Mouse (Mus musculus): ENCODE data around the gene B2m.

Gene B2m

DNA sequence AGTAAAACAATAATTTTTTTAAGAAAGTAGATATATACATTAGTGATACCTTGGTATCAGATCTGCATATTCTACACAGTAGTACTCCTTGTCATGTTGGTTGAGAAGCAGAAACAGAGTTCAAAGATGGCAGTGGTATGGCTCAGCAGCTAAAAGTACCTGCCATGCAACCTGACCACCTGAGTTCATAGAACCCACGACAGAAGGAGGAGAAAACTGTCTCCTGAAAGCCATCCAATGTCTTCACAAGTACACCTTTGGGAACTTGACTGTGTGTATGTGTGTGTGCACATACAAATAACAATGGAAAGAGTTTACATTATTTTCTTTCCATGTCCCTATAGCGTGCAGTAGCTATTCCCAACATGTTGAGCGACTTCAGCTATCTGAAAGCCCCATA is 2.2 kb downstream of the B2m start:
- in situ Hi-C loops (cut with MseI, MboI), result loop anchor here in 1 of 2 experiments (5.0 kb wide), 1 partner anchor 77 kb away; no protein-coding TSS in a partner anchor

- in situ Hi-C loops (cut with MseI, MboI), result loop anchor here in 1 of 2 experiments (5.0 kb wide), 1 partner anchor 79 kb away; no protein-coding TSS in a partner anchor
Measured at GRCm38 (mm10) chr2:122151221-122151620, 3.7 kb downstream of the B2m start.

GRCm38 (mm10) chr2:122152850-122153249 is 5.4 kb downstream of the B2m start:
- in situ Hi-C loops (cut with MseI, MboI), result loop anchor here in 1 of 2 experiments (5.0 kb wide), 1 partner anchor 81 kb away; no protein-coding TSS in a partner anchor

GRCm38 (mm10) chr2:122153681-122154365 is 6.3 kb downstream of the B2m start:
- in situ Hi-C loops (cut with MseI, MboI), result loop anchor here in 1 of 2 experiments (5.0 kb wide), 1 partner anchor 82 kb away; no protein-coding TSS in a partner anchor

DNA sequence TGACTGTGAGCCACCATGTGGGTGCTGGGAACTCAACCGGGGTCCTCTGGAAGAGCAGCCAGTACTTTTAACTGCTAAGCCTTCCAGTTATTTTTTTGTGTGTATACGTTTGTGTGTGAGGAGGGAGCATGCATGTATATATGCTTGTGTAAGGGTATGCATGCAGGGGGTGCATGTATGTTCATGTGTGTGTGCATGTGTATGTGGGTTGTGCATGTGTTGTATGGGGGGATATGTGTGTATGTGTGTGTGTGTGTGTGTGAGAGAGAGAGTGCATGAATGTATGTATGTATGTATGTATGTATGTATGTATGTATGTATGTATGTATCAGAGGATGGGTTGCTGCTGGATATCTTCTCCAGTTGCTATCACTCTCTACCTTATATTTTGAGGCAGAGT is 7.0 kb downstream of the B2m start:
- in situ Hi-C loops (cut with MseI, MboI), result loop anchor here in 1 of 2 experiments (5.0 kb wide), 1 partner anchor 82 kb away; no protein-coding TSS in a partner anchor

GRCm38 (mm10) chr2:122155292-122155691 is 7.8 kb downstream of the B2m start:
- in situ Hi-C loops (cut with MseI, MboI), result loop anchor here in 1 of 2 experiments (5.0 kb wide), 1 partner anchor 78 kb away; no protein-coding TSS in a partner anchor

DNA sequence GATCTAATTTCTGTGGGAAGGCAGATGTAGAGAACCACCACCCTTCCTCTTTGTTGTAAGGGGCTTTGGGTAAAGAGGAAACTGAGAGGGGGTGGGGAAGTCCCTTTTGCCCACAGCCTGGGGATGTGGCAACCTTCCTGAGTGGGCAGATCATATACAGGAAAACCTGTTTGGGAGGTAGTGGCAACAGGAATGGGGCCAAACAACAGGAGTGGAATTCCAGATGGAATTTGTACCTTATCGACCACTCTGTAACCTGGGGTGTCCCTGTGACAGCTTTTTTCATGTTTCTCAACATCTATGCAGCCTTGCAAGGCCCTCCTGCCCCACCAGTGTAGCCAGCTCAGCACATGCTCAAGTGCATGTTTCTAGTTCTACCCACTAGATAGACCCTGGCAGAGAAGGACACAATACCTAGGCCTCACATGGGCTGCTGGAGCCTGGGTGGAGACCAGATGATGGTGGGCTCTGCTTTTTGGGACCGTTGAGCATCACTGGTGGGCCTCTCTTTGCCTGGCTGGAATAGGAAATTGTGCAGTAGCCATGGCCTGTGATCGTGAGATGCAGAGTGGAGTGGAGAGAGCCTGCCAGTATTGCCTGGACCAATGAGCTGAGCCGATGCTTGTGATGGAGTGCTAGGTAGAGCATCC is 8.7 kb downstream of the B2m start:
- in situ Hi-C loops (cut with MseI, MboI), result loop anchor here in 1 of 2 experiments (5.0 kb wide), 1 partner anchor 79 kb away; no protein-coding TSS in a partner anchor

- in situ Hi-C loops (cut with MseI, MboI), result loop anchor here in 1 of 2 experiments (5.0 kb wide), 1 partner anchor 80 kb away; no protein-coding TSS in a partner anchor
Measured at GRCm38 (mm10) chr2:122157561-122157960, 10.1 kb downstream of the B2m start.

- in situ Hi-C loops (cut with MseI, MboI), result loop anchor here in 1 of 2 experiments (5.0 kb wide), 1 partner anchor 81 kb away; no protein-coding TSS in a partner anchor
Measured at GRCm38 (mm10) chr2:122158362-122158802, 10.9 kb downstream of the B2m start.

- in situ Hi-C loops (cut with MseI, MboI), result loop anchor here in 1 of 2 experiments (5.0 kb wide), 1 partner anchor 82 kb away; no protein-coding TSS in a partner anchor
Measured at GRCm38 (mm10) chr2:122159667-122160066, 12.2 kb downstream of the B2m start.

- in situ Hi-C loops (cut with MseI, MboI), result no loop called here
Measured at GRCm38 (mm10) chr2:122160680-122161079, 13.2 kb downstream of the B2m start, which contains the start of gene Trim69. Trim69 (plus strand) TSS chr2:122160700.

- in situ Hi-C loops (cut with MseI, MboI), result no loop called here
Measured at GRCm38 (mm10) chr2:122161542-122161941, 14.1 kb downstream of the B2m start.

DNA sequence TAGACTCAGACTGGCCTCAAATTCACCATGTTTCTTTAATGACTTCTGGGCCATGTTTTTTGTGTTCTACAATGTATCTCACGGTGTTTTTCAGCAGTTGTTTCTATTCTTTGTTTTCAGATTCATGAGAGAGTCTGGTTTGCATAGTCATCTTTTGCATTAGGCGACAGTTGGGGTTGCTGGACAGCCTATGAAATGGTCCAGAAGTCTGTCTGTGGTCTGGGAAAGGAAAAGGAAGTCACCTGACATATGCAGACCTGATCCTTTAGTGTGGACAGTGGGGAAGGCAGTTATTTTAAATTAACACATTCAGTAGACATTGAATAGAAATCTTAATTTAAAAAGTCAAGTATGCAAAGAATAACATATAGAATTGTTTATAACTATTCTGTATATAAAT is 15.0 kb downstream of the B2m start:
- in situ Hi-C loops (cut with MseI, MboI), result no loop called here

DNA sequence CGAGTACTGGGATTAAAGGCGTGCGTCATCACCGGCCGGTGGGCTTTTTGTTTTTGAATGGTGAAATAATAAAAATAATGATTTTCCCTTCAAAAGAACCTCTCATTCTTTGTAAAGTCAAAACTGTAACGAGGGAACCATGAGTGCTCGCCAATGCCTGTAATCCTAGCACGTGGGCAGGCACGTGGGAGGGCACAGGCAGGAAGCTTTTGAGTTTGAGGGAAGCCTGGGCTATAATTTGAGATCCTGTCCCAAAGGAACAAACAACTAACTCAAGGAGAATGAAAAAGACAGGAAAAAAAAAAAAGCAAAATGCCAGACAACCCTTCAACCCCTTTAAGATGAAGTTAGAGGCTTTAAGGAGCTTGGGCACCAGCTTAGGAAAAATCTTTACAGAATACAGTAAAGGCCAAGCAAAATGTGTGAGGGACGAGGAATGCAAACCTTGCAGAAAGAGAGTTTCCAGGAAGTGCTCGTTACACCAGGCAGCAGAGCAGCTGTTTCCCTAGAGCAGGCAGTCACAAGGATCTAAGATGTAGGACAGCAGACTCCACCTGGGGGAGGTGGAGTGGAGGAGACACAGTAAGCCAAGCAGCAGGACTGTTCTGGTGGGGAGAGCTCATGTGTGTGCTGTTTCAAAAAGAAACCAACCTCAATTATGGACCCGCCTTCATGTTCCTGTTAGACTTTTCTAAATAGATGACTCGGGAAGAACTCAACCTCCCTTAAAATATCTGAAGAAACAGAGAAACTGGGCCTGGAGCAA is 16.1 kb downstream of the B2m start:
- in situ Hi-C loops (cut with MseI, MboI), result no loop called here

DNA sequence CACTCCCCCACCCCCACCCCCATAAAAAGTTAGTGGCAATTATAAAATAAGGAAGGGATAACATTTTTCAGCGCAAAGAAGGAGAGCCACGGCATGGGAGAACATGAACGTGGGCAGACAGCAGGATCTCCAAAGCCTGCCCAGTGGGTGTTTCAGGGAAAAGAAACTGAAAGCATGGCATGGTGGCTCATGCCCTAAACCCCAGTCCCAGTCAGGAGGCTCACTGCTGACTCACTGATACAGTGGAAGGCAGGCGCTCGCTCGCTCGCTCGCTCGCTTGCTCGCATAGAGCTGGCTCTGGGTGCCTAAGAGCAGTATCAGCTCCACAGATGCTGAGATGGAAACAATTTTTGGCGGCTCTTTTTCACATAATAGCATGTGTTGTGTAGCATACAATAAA is 16.8 kb downstream of the B2m start:
- in situ Hi-C loops (cut with MseI, MboI), result no loop called here

GRCm38 (mm10) chr2:122171292-122171691 is 23.8 kb downstream of the B2m start:
- in situ Hi-C loops (cut with MseI, MboI), result no loop called here

GRCm38 (mm10) chr2:122172188-122172587 is 24.7 kb downstream of the B2m start:
- in situ Hi-C loops (cut with MseI, MboI), result no loop called here

- in situ Hi-C loops (cut with MseI, MboI), result no loop called here
Measured at GRCm38 (mm10) chr2:122180051-122180822, 32.8 kb downstream of the B2m start.

DNA sequence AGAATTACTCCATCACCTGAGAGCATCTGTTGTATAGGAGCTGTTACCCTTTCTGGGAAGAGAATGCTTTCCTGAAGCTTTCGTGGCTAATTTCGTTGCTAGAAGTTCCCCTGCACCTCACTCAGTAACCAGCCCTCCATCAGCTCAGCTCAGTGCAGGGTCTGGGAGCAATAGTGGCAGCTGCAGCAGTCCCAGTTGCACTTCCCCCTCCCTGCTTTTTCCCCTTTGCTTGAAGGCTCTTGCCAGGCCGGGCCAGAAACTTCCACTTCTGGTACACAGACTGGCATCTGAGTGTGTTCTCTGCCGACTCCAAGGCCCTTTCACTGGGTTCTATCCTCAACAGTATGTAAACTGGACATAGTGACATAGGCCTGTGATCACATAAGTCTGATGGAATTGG is 37.6 kb downstream of the B2m start:
- in situ Hi-C loops (cut with MseI, MboI), result no loop called here

- in situ Hi-C loops (cut with MseI, MboI), result no loop called here
Measured at GRCm38 (mm10) chr2:122186106-122186505, 38.6 kb downstream of the B2m start, which contains the start of the genes Patl2 and Terb2. Patl2 (minus strand) TSS chr2:122186189. Terb2 (plus strand) TSS chr2:122186272.

- in situ Hi-C loops (cut with MseI, MboI), result no loop called here
Measured at GRCm38 (mm10) chr2:122186751-122187150, 39.3 kb downstream of the B2m start.
